In the genomic region with DNA sequence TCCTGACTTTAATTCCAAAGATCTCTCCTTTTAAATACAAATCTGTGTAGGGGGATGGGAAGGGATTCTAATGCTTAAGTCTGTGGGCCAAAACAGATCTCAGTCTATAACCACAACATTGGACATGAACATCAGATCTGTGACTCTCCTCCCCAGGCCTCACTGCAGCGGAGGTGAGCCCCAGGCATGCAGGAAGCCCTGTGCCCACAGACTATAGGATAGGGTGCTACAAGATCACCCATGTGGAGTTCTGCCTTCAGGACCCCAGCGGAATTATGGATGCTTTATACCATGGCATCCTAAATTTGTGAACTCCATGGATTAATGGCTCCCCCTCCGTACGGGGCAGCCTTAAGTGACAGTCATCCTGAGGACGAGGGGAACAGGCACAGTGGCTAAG, we compare ENCODE assay signal across 8 mouse cellular contexts. TPM values are rescaled to one million over a fixed set of nuclear protein-coding genes. Genes with fewer than 3 reads are reported as not detected.
A peak's percentile ranks its signal among the peaks of the same experiment; 100 is the strongest.
DNase-seq lines count a peak whose midpoint lies in the region; ATAC-seq and TF ChIP-seq lines count a peak whose summit lies in the region.

No protein-coding gene starts in this region.

- no peaks in the 10 kb centered on the region for H3K27me3 ChIP-seq in heart, embryonic 11.5 days (ENCODE audit: control insufficient read depth, insufficient read depth, low read length)
- no peaks in the 10 kb centered on the region for H3K27me3 ChIP-seq in hindbrain, embryonic 12.5 days
- H3K27me3 ChIP-seq in midbrain, embryonic 11.5 days (ENCODE audit: control insufficient read depth, insufficient read depth, low read length), result no peaks in the 10 kb centered on the region; the same call in 1 of the 2 replicates

- no peaks in the 10 kb centered on the region for H3K36me3 ChIP-seq in heart, embryonic 11.5 days (ENCODE audit: control insufficient read depth, insufficient read depth, low read length)
- H3K36me3 ChIP-seq in hindbrain, embryonic 12.5 days, result no peaks in the 10 kb centered on the region
- H3K36me3 ChIP-seq in midbrain, embryonic 11.5 days (ENCODE audit: control insufficient read depth, insufficient read depth, low read length), result no peaks in the 10 kb centered on the region

- no peaks in the 10 kb centered on the region for H3K9me3 ChIP-seq in heart, embryonic 11.5 days (replicated peaks; ENCODE audit: control insufficient read depth, low read length)
- no peaks in the 10 kb centered on the region for H3K9me3 ChIP-seq in hindbrain, embryonic 12.5 days (replicated peaks)
- H3K9me3 ChIP-seq in midbrain, embryonic 11.5 days (ENCODE audit: control insufficient read depth, low read length), result no peaks in the 10 kb centered on the region

- H3K9ac ChIP-seq in heart, embryonic 11.5 days (ENCODE audit: low read depth, low read length), result peak overlapping the region; percentile 100
- H3K9ac ChIP-seq in hindbrain, embryonic 12.5 days, result no peak overlapping the region
- H3K9ac ChIP-seq in midbrain, embryonic 11.5 days (ENCODE audit: low read length), result peak overlapping the region; percentile 99

- H3K27ac ChIP-seq in heart, embryonic 11.5 days (ENCODE audit: low read depth, low read length), result peak overlapping the region; percentile 99
- peak overlapping the region; percentile 60 for H3K27ac ChIP-seq in bone marrow macrophage, adult 2 months (ENCODE audit: insufficient read depth, low read depth, low read length)
- H3K27ac ChIP-seq in hindbrain, embryonic 12.5 days, result peak overlapping the region; percentile 99
- H3K27ac ChIP-seq in midbrain, embryonic 11.5 days (ENCODE audit: low read depth, low read length), result no peak overlapping the region; the same call in 1 of the 2 replicates

- WGBS in heart, embryonic 11.5 days (ENCODE audit: insufficient replicate concordance), result 67% methylated on average over 5 of the region's 5 CpGs
- WGBS in hindbrain, embryonic 12.5 days, result 81% methylated on average over 5 of the region's 5 CpGs
- 89% methylated on average over 5 of the region's 5 CpGs for WGBS in midbrain, embryonic 11.5 days

- TF ChIP-seq CTCF in bone marrow macrophage, adult 2 months (IDR thresholded peaks at IDR 0.05; ENCODE audit: low read depth, low read length), result no peak

- peak overlapping the region; percentile 100; the same call in 1 of the 2 replicates for H3K4me3 ChIP-seq in heart, embryonic 11.5 days (ENCODE audit: low read depth, low read length)
- no peak overlapping the region for H3K4me3 ChIP-seq in bone marrow macrophage, adult 2 months (ENCODE audit: insufficient read depth, low read length)
- H3K4me3 ChIP-seq in hindbrain, embryonic 12.5 days, result no peak overlapping the region
- no peak overlapping the region for H3K4me3 ChIP-seq in midbrain, embryonic 11.5 days (ENCODE audit: low read depth, low read length)

- peaks cover 44% of the 10 kb centered on the region for H3K4me1 ChIP-seq in heart, embryonic 11.5 days (ENCODE audit: control insufficient read depth, insufficient read depth, low read length)
- H3K4me1 ChIP-seq in bone marrow macrophage, adult 2 months (ENCODE audit: control insufficient read depth, insufficient read depth, low read length), result peaks cover 26% of the 10 kb centered on the region
- peaks cover 46% of the 10 kb centered on the region for H3K4me1 ChIP-seq in hindbrain, embryonic 12.5 days
- H3K4me1 ChIP-seq in midbrain, embryonic 11.5 days (ENCODE audit: control insufficient read depth, insufficient read depth, low read length), result peaks cover 34% of the 10 kb centered on the region

- ATAC-seq in heart, embryonic 11.5 days (replicated peaks; ENCODE audit: insufficient number of reproducible peaks, low FRiP score, low TSS enrichment), result no peak
- ATAC-seq in hindbrain, embryonic 12.5 days (ENCODE audit: low FRiP score), result no peak
- no peak for ATAC-seq in midbrain, embryonic 11.5 days (ENCODE audit: low FRiP score)

- peak overlapping the region; percentile 99 for H3K4me2 ChIP-seq in heart, embryonic 11.5 days
- H3K4me2 ChIP-seq in hindbrain, embryonic 12.5 days (replicated peaks), result peak overlapping the region; percentile 84; the same call in 1 of the 2 replicates
- H3K4me2 ChIP-seq in midbrain, embryonic 11.5 days, result peak overlapping the region; percentile 24; the same call in 1 of the 2 replicates

- no peak for DNase-seq in heart, postnatal 14 days
- no peak for DNase-seq in midbrain, embryonic 11.5 days (ENCODE audit: low spot score, missing footprints)
- DNase-seq in adrenal gland, postnatal 14 days, result no peak
- DNase-seq in spleen, postnatal 10 days (ENCODE audit: low spot score in 2 of 2), result no peak
- DNase-seq in right cerebral cortex, postnatal 36 days (ENCODE audit: low spot score in 2 of 2), result no peak

- intact Hi-C loops in heart, postnatal 14 days (cut with DNase I), result loop anchor here (1.0 kb wide), 1 partner anchor 70 kb away; no protein-coding TSS in a partner anchor

- no peak for TF ChIP-seq POLR2A in bone marrow macrophage, adult 2 months (IDR thresholded peaks at IDR 0.05; ENCODE audit: borderline replicate concordance, low read depth, low read length)

RNA-seq across cellular contexts. Expression of a gene that starts 2.9 kb away (rescaled TPM):
- polyA plus RNA-seq in heart, embryonic 11.5 days (2014; fragmentation: Nextera tagmentation; extraction: Ambion mirVana), result 5.9 and 6.5 TPM in 2 replicates
- total RNA-seq in heart, postnatal 14 days (2021), result 100 to 1,000 TPM; 124 to 140 TPM
- polyA plus RNA-seq in bone marrow macrophage, adult 2 months (2012; ENCODE audit: insufficient read depth, insufficient read length, missing spikeins), result 163 and 167 TPM in 2 replicates
- polyA plus RNA-seq in hindbrain, embryonic 12.5 days (2016; fragmentation: Nextera tagmentation; extraction: Ambion mirVana), result 8.8 and 9.6 TPM in 2 replicates
- 4.4 and 4.5 TPM in 2 replicates for polyA plus RNA-seq in midbrain, embryonic 11.5 days (2014; fragmentation: Nextera tagmentation; extraction: Ambion mirVana)
- total RNA-seq in adrenal gland, postnatal 14 days (2021), result 97.2 and 105 TPM in 2 replicates

Comparison
In these comparisons a context has a peak if more than half of its experiments do, and no peak if none do; other contexts are left out.
1. H3K4me2 ChIP-seq: peak in every context shown above with its lines; median percentile 99 in heart, embryonic 11.5 days; 84 in hindbrain, embryonic 12.5 days; 24 in midbrain, embryonic 11.5 days.
2. RNA of a gene that starts 2.9 kb away (polyA plus RNA-seq): 163 to 167 TPM in bone marrow macrophage, adult 2 months; 8.8 to 9.6 TPM in hindbrain, embryonic 12.5 days, 5.9 to 6.5 TPM in heart, embryonic 11.5 days and 4.4 to 4.5 TPM in midbrain, embryonic 11.5 days; every median in the first group is over 10 times any median in the second.